In the genomic region with DNA sequence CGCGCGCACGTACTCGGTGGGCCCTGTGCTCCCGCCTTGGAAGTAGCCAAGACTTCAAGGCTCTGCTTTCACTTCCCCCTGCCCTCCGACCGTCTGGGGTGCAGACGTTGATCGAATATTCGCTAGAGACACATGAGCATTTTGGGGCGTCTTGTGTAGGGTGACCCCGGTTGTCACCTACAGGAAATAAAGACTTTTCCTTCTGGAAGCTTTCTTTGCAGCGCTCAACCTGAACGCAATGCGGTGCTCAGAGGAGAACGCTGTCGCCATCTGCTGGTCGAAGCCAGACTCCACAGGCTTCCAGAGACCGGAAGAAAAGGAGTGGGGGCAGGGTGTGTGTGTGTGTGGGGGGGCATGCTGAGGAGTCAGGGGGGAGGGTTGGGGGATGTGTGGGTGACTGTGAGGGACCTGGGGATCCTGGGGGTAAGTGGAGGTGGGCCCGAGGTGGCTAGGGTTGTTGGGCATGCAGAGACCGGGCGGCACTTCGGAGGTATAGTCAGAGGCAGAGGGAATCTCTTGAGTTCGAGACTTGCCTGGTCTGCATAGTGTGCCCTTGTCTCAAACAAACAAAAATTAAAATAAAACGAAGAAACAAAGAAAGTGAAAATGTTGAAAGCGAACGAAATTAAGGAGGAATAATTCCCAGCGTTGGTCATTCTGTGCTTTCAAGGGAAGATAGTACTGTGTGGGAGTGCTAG, we compare ENCODE assay signal across 8 mouse cellular contexts. TPM values are rescaled to one million over a fixed set of nuclear protein-coding genes. Genes with fewer than 3 reads are reported as not detected.
DNase-seq lines count a peak whose midpoint lies in the region; ATAC-seq and TF ChIP-seq lines count a peak whose summit lies in the region.

No protein-coding gene starts in this region.

- H3K9me3 ChIP-seq in embryonic facial prominence, embryonic 14.5 days (ENCODE audit: control insufficient read depth, low read length) = no peaks in the 10 kb centered on the region
- H3K9me3 ChIP-seq in heart, embryonic 10.5 days = no peaks in the 10 kb centered on the region
- H3K9me3 ChIP-seq in kidney, embryonic 14.5 days (ENCODE audit: control insufficient read depth, low read length) = no peaks in the 10 kb centered on the region; the same call in 1 of the 2 replicates

- no peaks in the 10 kb centered on the region for H3K27me3 ChIP-seq in embryonic facial prominence, embryonic 14.5 days (replicated peaks; ENCODE audit: control insufficient read depth, insufficient read depth, low read length)
- H3K27me3 ChIP-seq in heart, embryonic 10.5 days (ENCODE audit: insufficient read depth, poor library complexity, severe bottlenecking) = no peaks in the 10 kb centered on the region
- H3K27me3 ChIP-seq in kidney, embryonic 14.5 days (ENCODE audit: control insufficient read depth, insufficient read depth, low read length) = no peaks in the 10 kb centered on the region
- H3K27me3 ChIP-seq in liver, adult 2 months (ENCODE audit: control insufficient read depth, insufficient read depth, low read length) = no peaks in the 10 kb centered on the region

- WGBS in bone marrow, adult 2 months = 3% methylated on average over 29 of the region's 29 CpGs
- 19% methylated on average over 29 of the region's 29 CpGs for WGBS in embryonic facial prominence, embryonic 14.5 days
- 20% methylated on average over 29 of the region's 29 CpGs for WGBS in heart, embryonic 10.5 days
- 20% methylated on average over 29 of the region's 29 CpGs for WGBS in kidney, embryonic 14.5 days
- 17% methylated on average over 29 of the region's 29 CpGs for WGBS in liver, adult 2 months

- 0 out of 2 replicates have a peak, but pooled peaks cover 4% of the 10 kb centered on the region for H3K36me3 ChIP-seq in embryonic facial prominence, embryonic 14.5 days (ENCODE audit: control insufficient read depth, insufficient read depth, low read length)
- peaks cover 18% of the 10 kb centered on the region; the same call in 1 of the 2 replicates for H3K36me3 ChIP-seq in heart, embryonic 10.5 days
- H3K36me3 ChIP-seq in kidney, embryonic 14.5 days (ENCODE audit: control insufficient read depth, insufficient read depth, low read length) = no peaks in the 10 kb centered on the region
- no peaks in the 10 kb centered on the region for H3K36me3 ChIP-seq in liver, adult 2 months (ENCODE audit: control insufficient read depth, insufficient read depth, low read length)

- H3K9ac ChIP-seq in embryonic facial prominence, embryonic 14.5 days (ENCODE audit: low read depth, low read length) = peak overlapping the region; percentile 48
- peak overlapping the region; percentile 46; the same call in 1 of the 2 replicates for H3K9ac ChIP-seq in kidney, embryonic 14.5 days (ENCODE audit: low read depth, low read length)
- peak overlapping the region; percentile 65 for H3K9ac ChIP-seq in liver, adult 2 months (ENCODE audit: low read depth, low read length)

- TF ChIP-seq CTCF in bone marrow, adult 2 months (IDR thresholded peaks at IDR 0.05; ENCODE audit: control insufficient read depth, insufficient read depth, low read length) = peak; percentile 91
- TF ChIP-seq CTCF in liver, adult 2 months (IDR thresholded peaks at IDR 0.05; ENCODE audit: low read depth, low read length) = peak; percentile 92

- no peak for TF ChIP-seq POLR2A in bone marrow, adult 2 months (IDR thresholded peaks at IDR 0.05; ENCODE audit: borderline replicate concordance, control insufficient read depth, low read depth, low read length)
- TF ChIP-seq POLR2A in liver, adult 2 months (IDR thresholded peaks at IDR 0.05; ENCODE audit: extremely low read depth, insufficient read depth, low read length) = no peak

- H3K27ac ChIP-seq in bone marrow, adult 2 months (ENCODE audit: control insufficient read depth, insufficient read depth, low read depth, low read length, poor library complexity) = peak overlapping the region; percentile 71
- peak overlapping the region; percentile 88 for H3K27ac ChIP-seq in embryonic facial prominence, embryonic 14.5 days (replicated peaks; ENCODE audit: low read depth, low read length)
- H3K27ac ChIP-seq in heart, embryonic 10.5 days = peak overlapping the region; percentile 80
- H3K27ac ChIP-seq in kidney, embryonic 14.5 days (ENCODE audit: low read depth, low read length) = peak overlapping the region; percentile 79
- peak overlapping the region; percentile 93 for H3K27ac ChIP-seq in liver, adult 2 months (replicated peaks; ENCODE audit: insufficient read depth, low read depth, low read length)

- peaks cover 8% of the 10 kb centered on the region; the same call in 1 of the 2 replicates for H3K4me1 ChIP-seq in bone marrow, adult 2 months (ENCODE audit: control insufficient read depth, insufficient read depth, low read length)
- peaks cover 20% of the 10 kb centered on the region for H3K4me1 ChIP-seq in embryonic facial prominence, embryonic 14.5 days (ENCODE audit: control insufficient read depth, insufficient read depth, low read length)
- peaks cover 32% of the 10 kb centered on the region for H3K4me1 ChIP-seq in heart, embryonic 10.5 days
- H3K4me1 ChIP-seq in kidney, embryonic 14.5 days (ENCODE audit: control insufficient read depth, insufficient read depth, low read length) = peaks cover 35% of the 10 kb centered on the region
- H3K4me1 ChIP-seq in liver, adult 2 months (ENCODE audit: control insufficient read depth, insufficient read depth, low read length) = peaks cover 13% of the 10 kb centered on the region

- no peaks in the 10 kb centered on the region for H3K79me2 ChIP-seq in liver, adult 2 months (ENCODE audit: control insufficient read depth, insufficient read depth, low read length)

- DNase-seq in A20 (ENCODE audit: low read depth, low spot score) = peak; percentile 94
- peak; percentile 94 for DNase-seq in embryonic facial prominence, embryonic 14.5 days (ENCODE audit: low spot score)
- peak; percentile 93 for DNase-seq in heart, embryonic 10.5 days (ENCODE audit: low spot score)
- DNase-seq in liver, adult 2 months (ENCODE audit: extremely low read depth, low read depth, low spot score) = peak; percentile 71
- peak; percentile 75 to 83 for DNase-seq in spleen, postnatal 36 days (ENCODE audit: low spot score in 2 of 2)

- H3K4me3 ChIP-seq in bone marrow, adult 2 months (replicated peaks; ENCODE audit: control insufficient read depth, low read depth, low read length) = peak overlapping the region; percentile 59
- H3K4me3 ChIP-seq in embryonic facial prominence, embryonic 14.5 days (ENCODE audit: low read depth, low read length) = peak overlapping the region; percentile 48
- H3K4me3 ChIP-seq in heart, embryonic 10.5 days = peak overlapping the region; percentile 69
- H3K4me3 ChIP-seq in kidney, embryonic 14.5 days (ENCODE audit: low read length) = peak overlapping the region; percentile 49
- H3K4me3 ChIP-seq in liver, adult 2 months (ENCODE audit: insufficient read depth, low read depth, low read length) = peak overlapping the region; percentile 55

- ATAC-seq in embryonic facial prominence, embryonic 14.5 days (ENCODE audit: low read depth) = peak; percentile 28; the same call in 1 of the 2 replicates
- peak; percentile 33 for ATAC-seq in kidney, embryonic 14.5 days (ENCODE audit: low FRiP score, low TSS enrichment)
- ATAC-seq in monocyte, adult 5-6 weeks (replicated peaks; ENCODE audit: insufficient number of reproducible peaks, low FRiP score, low TSS enrichment, poor library complexity, severe bottlenecking) = peak; percentile 33

- H3K4me2 ChIP-seq in embryonic facial prominence, embryonic 14.5 days (ENCODE audit: low read depth, low read length) = peak overlapping the region; percentile 64
- peak overlapping the region; percentile 61 for H3K4me2 ChIP-seq in kidney, embryonic 14.5 days (replicated peaks; ENCODE audit: low read depth, low read length)

RNA-seq across cellular contexts. Expression of gene BC025920, which starts 1.0 kb away (rescaled TPM):
- polyA plus RNA-seq in bone marrow, adult 2 months (2011; ENCODE audit: insufficient read depth, insufficient read length, low replicate concordance, missing spikeins) = 3.9 and 6.6 TPM in 2 replicates
- polyA plus RNA-seq in embryonic facial prominence, embryonic 14.5 days (2014; fragmentation: Nextera tagmentation; extraction: Ambion mirVana) = 0.20 and 0.61 TPM in 2 replicates
- polyA plus RNA-seq in heart, embryonic 10.5 days (2016; fragmentation: Nextera tagmentation; extraction: Ambion mirVana) = 0.95 and 1.4 TPM in 2 replicates
- polyA plus RNA-seq in kidney, embryonic 14.5 days (2014; fragmentation: Nextera tagmentation; extraction: Ambion mirVana) = 0.84 and 0.86 TPM in 2 replicates
- 0.55 and 0.67 TPM in 2 replicates for total RNA-seq in liver, adult 2 months (2014; rRNA removed)
- polyA plus RNA-seq in liver, adult 2 months (2012; rRNA removed) = 0.29 and 0.56 TPM in 2 replicates
- total RNA-seq in monocyte, adult 5-6 weeks (2017) = 0.75 to 2.4 TPM (median 1.8 TPM) in 3 replicates

RNA-seq across cellular contexts. Expression of gene Tle6, which starts 4.2 kb away (rescaled TPM):
- 23.2 and 27.8 TPM in 2 replicates for polyA plus RNA-seq in bone marrow, adult 2 months (2011; ENCODE audit: insufficient read depth, insufficient read length, low replicate concordance, missing spikeins)
- 17.1 and 17.8 TPM in 2 replicates for polyA plus RNA-seq in embryonic facial prominence, embryonic 14.5 days (2014; fragmentation: Nextera tagmentation; extraction: Ambion mirVana)
- polyA plus RNA-seq in heart, embryonic 10.5 days (2016; fragmentation: Nextera tagmentation; extraction: Ambion mirVana) = 29.0 and 33.9 TPM in 2 replicates
- polyA plus RNA-seq in kidney, embryonic 14.5 days (2014; fragmentation: Nextera tagmentation; extraction: Ambion mirVana) = 12.6 and 15.5 TPM in 2 replicates
- 0.94 and 1.6 TPM in 2 replicates for total RNA-seq in liver, adult 2 months (2014; rRNA removed)
- 3.5 and 4.2 TPM in 2 replicates for polyA plus RNA-seq in liver, adult 2 months (2012; rRNA removed)
- not detected in 3 replicates for total RNA-seq in monocyte, adult 5-6 weeks (2017)

RNA-seq across cellular contexts. Expression of gene Sirt6, which starts 22.5 kb away (rescaled TPM):
- 7.7 and 16.8 TPM in 2 replicates for polyA plus RNA-seq in bone marrow, adult 2 months (2011; ENCODE audit: insufficient read depth, insufficient read length, low replicate concordance, missing spikeins)
- 24.4 and 29.0 TPM in 2 replicates for polyA plus RNA-seq in embryonic facial prominence, embryonic 14.5 days (2014; fragmentation: Nextera tagmentation; extraction: Ambion mirVana)
- polyA plus RNA-seq in heart, embryonic 10.5 days (2016; fragmentation: Nextera tagmentation; extraction: Ambion mirVana) = 28.5 and 30.7 TPM in 2 replicates
- polyA plus RNA-seq in kidney, embryonic 14.5 days (2014; fragmentation: Nextera tagmentation; extraction: Ambion mirVana) = 39.9 and 40.7 TPM in 2 replicates
- 1.5 and 1.6 TPM in 2 replicates for total RNA-seq in liver, adult 2 months (2014; rRNA removed)
- polyA plus RNA-seq in liver, adult 2 months (2012; rRNA removed) = 5.4 and 9.2 TPM in 2 replicates
- total RNA-seq in monocyte, adult 5-6 weeks (2017) = 4.8 to 5.8 TPM (median 5.0 TPM) in 3 replicates

RNA-seq across cellular contexts. Expression of gene Ankrd24, which starts 23.2 kb away (rescaled TPM):
- 5.3 and 11.1 TPM in 2 replicates for polyA plus RNA-seq in bone marrow, adult 2 months (2011; ENCODE audit: insufficient read depth, insufficient read length, low replicate concordance, missing spikeins)
- 7.2 and 7.3 TPM in 2 replicates for polyA plus RNA-seq in embryonic facial prominence, embryonic 14.5 days (2014; fragmentation: Nextera tagmentation; extraction: Ambion mirVana)
- 9.6 and 12.8 TPM in 2 replicates for polyA plus RNA-seq in heart, embryonic 10.5 days (2016; fragmentation: Nextera tagmentation; extraction: Ambion mirVana)
- polyA plus RNA-seq in kidney, embryonic 14.5 days (2014; fragmentation: Nextera tagmentation; extraction: Ambion mirVana) = 11.3 and 18.5 TPM in 2 replicates
- 5.6 and 6.6 TPM in 2 replicates for total RNA-seq in liver, adult 2 months (2014; rRNA removed)
- polyA plus RNA-seq in liver, adult 2 months (2012; rRNA removed) = 12.8 and 19.5 TPM in 2 replicates
- total RNA-seq in monocyte, adult 5-6 weeks (2017) = 0.38 to 3.9 TPM (median 1.1 TPM) in 3 replicates

RNA-seq across cellular contexts. Expression of gene Tle2, which starts 30.8 kb away (rescaled TPM):
- polyA plus RNA-seq in bone marrow, adult 2 months (2011; ENCODE audit: insufficient read depth, insufficient read length, low replicate concordance, missing spikeins) = 18.5 and 41.7 TPM in 2 replicates
- 30.2 and 39.4 TPM in 2 replicates for polyA plus RNA-seq in embryonic facial prominence, embryonic 14.5 days (2014; fragmentation: Nextera tagmentation; extraction: Ambion mirVana)
- polyA plus RNA-seq in heart, embryonic 10.5 days (2016; fragmentation: Nextera tagmentation; extraction: Ambion mirVana) = 17.4 and 18.3 TPM in 2 replicates
- polyA plus RNA-seq in kidney, embryonic 14.5 days (2014; fragmentation: Nextera tagmentation; extraction: Ambion mirVana) = 29.3 and 30.4 TPM in 2 replicates
- 3.0 and 7.2 TPM in 2 replicates for total RNA-seq in liver, adult 2 months (2014; rRNA removed)
- 35.4 and 56.0 TPM in 2 replicates for polyA plus RNA-seq in liver, adult 2 months (2012; rRNA removed)
- total RNA-seq in monocyte, adult 5-6 weeks (2017) = 2.0 to 3.2 TPM (median 2.7 TPM) in 3 replicates

Comparison
In these comparisons a context has a peak if more than half of its experiments do, and no peak if none do; other contexts are left out.
1. Peak in every context shown above with its lines: DNase-seq, ATAC-seq, H3K4me3 ChIP-seq and H3K27ac ChIP-seq.